Mouse (Mus musculus) kidney, adult 2 months (tissue): Measurements from ENCODE around the gene Hist1h2bh. TPM values are rescaled to one million over a fixed set of nuclear protein-coding genes. Genes with fewer than 3 reads are reported as not detected.
"Not testable (repeated sequence)": the region's sequence is repeated elsewhere in the genome, so short reads cannot be mapped to it uniquely, and the experiment has no call there.

Experiments used
- DNase-seq: peaks from one replicate; pipeline ENCODE4 v3.0.0; 2021
- H3K27ac ChIP-seq: fragments of 200-500 bp; 2 replicates; pipeline ENCODE4 v1.5.1; 2012; ENCODE audit warnings: low read depth, low read length, control low read depth, inconsistent platforms; ENCODE audit not compliant: insufficient read depth
- H3K27me3 ChIP-seq: fragments of 200-500 bp; replicated peaks from 2 replicates; pipeline ENCODE4 v1.6.1; 2012; ENCODE audit warnings: mild to moderate bottlenecking, moderate library complexity, low read length, inconsistent platforms; ENCODE audit not compliant: control insufficient read depth, insufficient read depth
- H3K36me3 ChIP-seq: fragments of 200-500 bp; 2 replicates; pipeline ENCODE4 v1.6.1; 2012; ENCODE audit warnings: mild to moderate bottlenecking, moderate library complexity, low read length, inconsistent platforms; ENCODE audit not compliant: control insufficient read depth, insufficient read depth
- H3K4me1 ChIP-seq: fragments of 200-500 bp; 2 replicates; pipeline ENCODE4 v1.6.1; 2011; ENCODE audit warnings: low read length; ENCODE audit not compliant: control insufficient read depth, insufficient read depth
- H3K4me3 ChIP-seq: fragments of 200-500 bp; 2 replicates; pipeline ENCODE4 v1.5.1; 2011; ENCODE audit warnings: mild to moderate bottlenecking, low read depth, low read length, control low read depth; ENCODE audit not compliant: insufficient read depth
- CTCF ChIP-seq: fragments of 200-500 bp; conservative IDR thresholded peaks from 2 replicates; pipeline ENCODE4 v1.5.1; 2011; ENCODE audit warnings: low read depth, mild to moderate bottlenecking, control low read depth, low read length, moderate library complexity, mixed read lengths; ENCODE audit not compliant: insufficient read depth, insufficient read length
- POLR2A ChIP-seq: fragments of 200-500 bp; IDR thresholded peaks from one replicate; pipeline ENCODE4 v1.6.1; 2011; ENCODE audit warnings: low read depth, low read length, control low read depth
- WGBS: fragments of 180-500 bp; shearing (Covaris S2); methylation state at CpG from one replicate; pipeline ENCODE4 v1.1.7; 2018; 5-methylcytosine and 5-hydroxymethylcytosine counted together
- polyA plus RNA-seq: library from polyadenylated mRNA; depleted of rRNA; stranded (reverse); fragments of >200 nt; gene quantifications from 2 replicates; pipeline ENCODE4 v1.2.3, GENCODE M21; 2012

Hist1h2bh gene
- polyA plus RNA-seq, 1 experiment = 0.36 TPM

DNA sequence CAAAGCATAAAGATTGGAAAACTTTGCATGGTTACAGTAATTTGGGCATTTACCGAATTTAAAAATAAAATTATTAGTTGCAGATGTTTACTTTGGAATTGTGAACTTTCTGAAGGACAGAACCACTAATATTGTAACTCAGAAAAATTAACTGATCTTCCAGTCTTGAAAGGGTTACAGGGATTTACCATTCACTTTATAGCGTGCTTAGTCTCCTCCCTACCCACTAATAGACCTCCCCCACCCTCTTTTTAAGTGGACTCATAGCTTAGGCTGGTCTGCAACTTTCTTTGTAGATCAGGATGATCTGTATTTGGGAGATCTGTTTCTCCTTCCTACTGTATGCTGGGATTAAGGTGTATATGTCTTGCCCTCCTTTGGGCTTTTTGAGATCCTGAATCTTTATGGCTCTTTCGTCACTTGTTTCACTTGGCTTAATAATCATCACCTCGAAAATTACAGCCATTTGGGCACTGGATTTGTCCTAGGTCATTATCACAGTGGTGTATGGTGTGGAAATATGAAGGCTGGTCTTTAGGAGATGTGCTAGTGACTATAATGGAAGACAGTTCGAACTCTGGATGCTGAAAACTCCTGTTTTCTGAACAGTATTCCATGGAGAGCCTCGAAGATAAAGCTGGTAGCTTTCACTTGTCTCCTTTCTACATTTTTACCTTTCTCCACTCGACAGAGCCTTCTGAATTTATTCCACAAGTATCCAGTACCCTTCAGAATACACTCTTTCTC lies 6.9 kb downstream of the Hist1h2bh start:
- H3K4me3 ChIP-seq = no peak overlapping the region
- H3K36me3 ChIP-seq = no peaks in the 10 kb centered on the region
- H3K4me1 ChIP-seq = peaks cover 11% of the 10 kb centered on the region; the same call in 1 of the 2 replicates
- WGBS = 27% methylated on average over 7 of the region's 7 CpGs
- TF ChIP-seq CTCF (no peak), POLR2A (no peak)
- no peaks in the 10 kb centered on the region for H3K27me3 ChIP-seq
- no peak overlapping the region for H3K27ac ChIP-seq
- DNase-seq = no peak

DNA sequence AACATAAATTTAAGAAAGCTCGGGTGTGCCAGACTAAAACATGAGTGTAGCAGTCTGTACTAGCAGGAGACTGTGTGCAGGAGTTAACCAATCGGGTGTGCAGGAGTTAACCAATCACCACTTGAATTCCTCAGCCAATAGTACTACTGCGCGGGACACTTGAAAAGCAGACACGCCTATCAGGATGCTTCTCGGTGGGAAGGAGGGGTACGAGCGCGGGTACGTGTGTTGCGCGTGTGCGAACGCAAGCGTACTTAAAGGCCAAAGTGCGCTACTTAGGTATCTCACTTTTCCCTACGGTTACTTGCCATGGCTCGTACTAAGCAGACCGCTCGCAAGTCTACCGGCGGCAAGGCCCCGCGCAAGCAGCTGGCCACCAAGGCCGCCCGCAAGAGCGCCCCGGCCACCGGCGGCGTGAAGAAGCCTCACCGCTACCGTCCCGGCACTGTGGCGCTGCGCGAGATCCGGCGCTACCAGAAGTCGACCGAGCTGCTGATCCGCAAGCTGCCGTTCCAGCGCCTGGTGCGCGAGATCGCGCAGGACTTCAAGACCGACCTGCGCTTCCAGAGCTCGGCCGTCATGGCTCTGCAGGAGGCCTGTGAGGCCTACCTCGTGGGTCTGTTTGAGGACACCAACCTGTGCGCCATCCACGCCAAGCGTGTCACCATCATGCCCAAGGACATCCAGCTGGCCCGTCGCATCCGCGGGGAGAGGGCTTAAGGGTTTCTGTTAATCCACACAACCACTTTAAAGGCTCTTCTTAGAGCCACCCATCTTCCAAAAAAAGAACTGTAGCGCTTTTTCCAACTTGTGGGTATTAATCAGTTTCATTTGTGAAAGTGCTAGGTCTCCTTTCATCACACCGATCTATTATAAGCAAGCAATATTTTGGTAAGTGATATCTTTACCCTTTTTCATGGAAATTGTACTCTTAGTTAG lies 7.8 kb downstream of the Hist1h2bh start, which contains the start of gene Hist1h3g:
TSS of gene Hist1h3g (plus strand) at position 286 of the 939 bp plus-strand sequence.
- peaks cover 11% of the 10 kb centered on the region; the same call in 1 of the 2 replicates for H3K4me1 ChIP-seq
- H3K4me3 ChIP-seq = peak within 1 kb of the TSS; percentile 45
- not testable (repeated sequence) for H3K36me3 ChIP-seq, H3K27me3 ChIP-seq, H3K27ac ChIP-seq
- 1% methylated on average over 48 of the region's 62 CpGs for WGBS
- peak; percentile 94 for DNase-seq

DNA sequence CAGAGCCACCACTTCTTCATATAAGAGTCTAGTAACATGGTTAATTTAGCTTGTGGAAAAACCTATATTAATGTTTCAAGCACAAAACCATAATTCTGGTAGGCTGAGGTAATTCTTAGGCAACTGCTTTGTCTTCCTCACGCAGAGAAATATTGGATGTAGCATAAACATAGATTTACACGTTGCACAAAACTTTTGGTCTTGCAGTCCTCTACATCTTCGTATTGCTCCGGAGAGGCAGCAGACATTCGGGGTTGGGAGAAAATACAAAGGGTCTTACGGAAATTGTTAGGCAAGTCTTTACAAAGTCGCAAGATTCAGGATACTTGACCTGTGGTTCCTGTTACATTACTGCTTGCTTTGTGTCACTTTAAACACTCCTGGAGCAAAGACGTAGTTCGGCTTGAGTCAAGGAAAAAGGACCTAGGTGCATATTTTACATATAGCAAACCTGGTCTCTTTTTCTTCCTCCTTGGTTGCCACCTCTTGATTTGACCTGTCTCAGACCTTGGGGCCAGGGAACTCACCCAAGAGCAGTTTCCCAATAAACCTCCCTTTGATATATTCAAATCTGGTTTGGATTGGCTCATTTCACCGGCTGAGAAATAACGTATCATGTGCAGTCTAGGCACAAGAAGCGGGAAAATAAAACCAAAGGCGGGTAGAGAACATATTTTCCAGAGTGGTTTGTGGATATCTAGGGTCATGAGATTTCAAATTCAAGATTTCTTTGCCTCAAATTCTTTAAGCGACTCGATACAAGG lies 8.6 kb downstream of the Hist1h2bh start:
- Histone ChIP-seq H3K4me3 (no peak overlapping the region), H3K27me3 (no peaks in the 10 kb centered on the region), H3K36me3 (no peaks in the 10 kb centered on the region), H3K27ac (no peak overlapping the region), H3K4me1 (peaks cover 11% of the 10 kb centered on the region; the same call in 1 of the 2 replicates)
- under 1% methylated on average over 15 of the region's 15 CpGs for whole genome bisulfite sequencing
- TF ChIP-seq CTCF = no peak
- TF ChIP-seq POLR2A = no peak
- DNase-seq = no peak

- peak; percentile 70 for DNase-seq
- H3K4me1 ChIP-seq = peaks cover 11% of the 10 kb centered on the region; the same call in 1 of the 2 replicates
- under 1% methylated on average over 25 of the region's 53 CpGs for WGBS
- not testable (repeated sequence) for H3K27me3 ChIP-seq, H3K36me3 ChIP-seq, H3K27ac ChIP-seq
- H3K4me3 ChIP-seq = peak within 1 kb of the TSS; percentile 50; the same call in 1 of the 2 replicates
These were observed 9.4 kb downstream of the Hist1h2bh start, which contains the start of gene Hist1h2af for GRCm38 (mm10) chr13:23533560-23534367. Hist1h2af (plus strand) TSS chr13:23533906.

DNA sequence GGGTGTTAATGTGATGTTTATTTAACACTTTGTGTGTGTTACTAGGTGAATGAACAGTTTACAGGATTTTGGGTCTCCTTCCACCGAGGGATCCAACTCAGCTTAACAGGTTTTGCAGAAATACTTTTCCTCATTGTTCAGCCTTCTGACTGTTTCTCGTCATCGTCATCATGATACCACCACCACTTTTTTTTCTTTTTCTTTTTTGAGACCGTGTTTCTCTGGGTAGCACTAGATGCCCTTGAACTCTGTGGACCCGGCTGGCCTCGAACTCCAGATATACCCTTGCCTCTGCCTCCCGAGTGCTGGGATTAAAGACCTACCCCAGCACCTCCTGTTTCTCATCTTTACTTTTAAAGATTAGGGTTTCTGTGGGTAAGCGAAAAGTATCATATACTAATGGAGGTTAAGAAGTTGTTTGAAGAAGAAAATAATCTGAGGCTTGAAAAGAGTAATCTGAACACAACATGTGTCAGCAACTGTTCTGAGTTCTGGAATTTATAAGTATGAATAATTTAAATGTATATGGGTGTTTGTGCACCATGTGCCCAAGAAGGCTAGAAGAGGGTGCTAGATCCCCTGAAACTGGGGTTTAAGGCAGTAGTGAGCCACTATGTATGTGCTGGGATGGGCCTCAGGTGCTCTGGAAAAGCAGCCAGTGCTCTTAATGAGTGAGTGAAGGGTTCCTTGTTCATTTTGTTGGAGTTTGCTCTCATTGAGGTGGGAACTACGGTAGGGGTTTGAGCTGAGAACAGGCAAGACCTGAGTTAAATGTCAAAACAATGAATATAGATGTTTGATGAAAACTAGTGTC lies 10.7 kb downstream of the Hist1h2bh start:
- H3K4me3 ChIP-seq = 0 out of 2 replicates have a peak overlapping the region, but pooled peaks have one; percentile 12
- H3K27me3 ChIP-seq = no peaks in the 10 kb centered on the region
- H3K4me1 ChIP-seq = peaks cover 11% of the 10 kb centered on the region; the same call in 1 of the 2 replicates
- 20% methylated on average over 9 of the region's 9 CpGs for WGBS
- no peaks in the 10 kb centered on the region for H3K36me3 ChIP-seq
- no peak overlapping the region for H3K27ac ChIP-seq
- DNase-seq = no peak
- TF ChIP-seq POLR2A = no peak
- TF ChIP-seq CTCF = no peak
